Mouse (Mus musculus) embryonic facial prominence, embryonic 10.5 days (tissue): ENCODE data around the gene U2surp. TPM values are rescaled to one million over a fixed set of nuclear protein-coding genes. Genes with fewer than 3 reads are reported as not detected.

Experiments used
- DNase-seq: peaks from one replicate; pipeline ENCODE4 v3.0.0-alpha.2; 2017; ENCODE audit warnings: low spot score
- H3K27ac ChIP-seq: fragments of 300-500 bp; sonication (generic); replicated peaks from 2 replicates; pipeline ENCODE4 v1.5.1; 2016; ENCODE audit warnings: mild to moderate bottlenecking
- H3K27me3 ChIP-seq: fragments of 300-500 bp; sonication (generic); replicated peaks from 2 replicates; pipeline ENCODE4 v1.6.1; 2016; ENCODE audit warnings: low read depth, mild to moderate bottlenecking; ENCODE audit not compliant: poor library complexity, severe bottlenecking
- H3K36me3 ChIP-seq: fragments of 300-500 bp; sonication (generic); replicated peaks from 2 replicates; pipeline ENCODE4 v1.6.1; 2016; ENCODE audit warnings: mild to moderate bottlenecking, moderate library complexity
- H3K4me1 ChIP-seq: fragments of 300-500 bp; sonication (generic); 2 replicates; pipeline ENCODE4 v1.6.1; 2016
- H3K4me3 ChIP-seq: fragments of 300-500 bp; sonication (generic); 2 replicates; pipeline ENCODE4 v1.5.1; 2016; ENCODE audit warnings: mild to moderate bottlenecking, moderate library complexity
- H3K9me3 ChIP-seq: fragments of 300-500 bp; sonication (generic); 2 replicates; pipeline ENCODE4 v1.6.1; 2016; ENCODE audit warnings: mild to moderate bottlenecking
- WGBS: fragments of 180-500 bp; shearing (Covaris S2); methylation state at CpG from one replicate; pipeline ENCODE4 v1.1.7; 2016; 5-methylcytosine and 5-hydroxymethylcytosine counted together
- polyA plus RNA-seq: library from polyadenylated mRNA; unstranded; fragments of >200 nt; fragmentation: Nextera tagmentation; extraction: Ambion mirVana; gene quantifications from 2 replicates; pipeline ENCODE4 v1.2.1, GENCODE M21; 2016

The U2surp gene
- polyA plus RNA-seq, 1 experiment from 2014 or later: 134 TPM

DNA sequence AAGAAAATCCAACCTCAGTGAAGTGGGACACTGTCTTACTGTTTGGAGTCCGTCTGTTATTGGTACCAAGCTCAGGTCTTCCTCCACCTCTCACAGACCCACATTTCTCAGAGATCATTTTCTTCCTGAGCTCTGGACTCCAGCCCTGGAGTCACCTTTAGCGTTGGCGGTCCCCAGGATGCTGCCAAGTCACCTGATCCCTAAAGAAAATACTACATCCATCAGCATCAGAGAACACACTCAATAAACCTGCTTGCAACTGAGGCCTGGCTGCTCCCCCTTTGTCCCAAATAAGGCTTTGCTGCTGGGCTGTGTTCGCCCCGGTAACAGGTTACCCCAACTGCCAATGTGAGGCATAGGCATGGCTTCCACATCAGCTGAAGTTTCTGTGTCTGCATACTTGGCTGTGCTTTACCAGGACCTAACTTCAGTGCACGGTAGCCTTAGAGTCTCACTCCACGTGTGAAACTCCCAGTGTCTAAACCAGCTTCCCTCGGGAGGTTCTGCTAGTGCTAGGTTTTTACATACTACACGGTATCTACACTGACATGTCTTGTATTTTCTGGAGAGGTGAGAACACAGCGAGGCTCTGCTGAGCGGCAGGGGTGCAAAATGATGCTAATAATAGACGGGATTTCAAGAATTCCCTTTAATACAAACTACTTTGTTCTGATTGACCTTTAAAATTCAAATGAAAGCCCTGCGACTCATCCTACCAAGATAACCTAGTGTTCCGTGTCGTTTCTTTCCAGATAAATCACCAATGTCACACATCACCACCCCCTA, 38.0 kb upstream of the U2surp start:
- Histone ChIP-seq H3K27ac (no peak overlapping the region), H3K27me3 (peaks cover 23% of the 10 kb centered on the region; the same call in 1 of the 2 replicates), H3K9me3 (no peaks in the 10 kb centered on the region), H3K36me3 (no peaks in the 10 kb centered on the region), H3K4me3 (no peak overlapping the region), H3K4me1 (0 out of 2 replicates have a peak, but pooled peaks cover 4% of the 10 kb centered on the region)
- WGBS: 82% methylated on average over 15 of the region's 15 CpGs
- DNase-seq: no peak

DNA sequence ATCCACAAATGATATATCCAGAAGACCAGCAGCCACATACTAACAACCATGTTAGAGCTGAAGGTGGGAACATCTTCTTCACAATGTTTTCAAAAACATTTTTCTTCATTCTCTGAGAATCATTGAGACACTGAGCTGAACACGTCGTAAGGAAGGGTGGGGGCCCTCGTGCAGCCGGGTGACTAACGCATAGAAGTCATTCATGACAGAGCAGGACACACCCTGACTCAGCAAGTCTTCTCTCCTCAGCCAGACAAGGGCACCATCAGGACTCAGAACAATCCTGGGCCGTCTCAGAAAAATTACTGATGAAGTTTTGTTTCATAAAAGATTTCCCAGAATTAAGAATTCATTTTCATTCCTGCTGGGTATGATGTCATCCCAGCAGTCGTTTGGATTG, 34.9 kb upstream of the U2surp start:
- 74% methylated on average over 7 of the region's 7 CpGs for WGBS
- Histone ChIP-seq H3K9me3 (no peaks in the 10 kb centered on the region), H3K27me3 (0 out of 2 replicates have a peak, but pooled peaks cover 9% of the 10 kb centered on the region), H3K4me1 (no peaks in the 10 kb centered on the region; the same call in 1 of the 2 replicates), H3K36me3 (no peaks in the 10 kb centered on the region), H3K27ac (no peak overlapping the region), H3K4me3 (no peak overlapping the region)
- no peak for DNase-seq

DNA sequence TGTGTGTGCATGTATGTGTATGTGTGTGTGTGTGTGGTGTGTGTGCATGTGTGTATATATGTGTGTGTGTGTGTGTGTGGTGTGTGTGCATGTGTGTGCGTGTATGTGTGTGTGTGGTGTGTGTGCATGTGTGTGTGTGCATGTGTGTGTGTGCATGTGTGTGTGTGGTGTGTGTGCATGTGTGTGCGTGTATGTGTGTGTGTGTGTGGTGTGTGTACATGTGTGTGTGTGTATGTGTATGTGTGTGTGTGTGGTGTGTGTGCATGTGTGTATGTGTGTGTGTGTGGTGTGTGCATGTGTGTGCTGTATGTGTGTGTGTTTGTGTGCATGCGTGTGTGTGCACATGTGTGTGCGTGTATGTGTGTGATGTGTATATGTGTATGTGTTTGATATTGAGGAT, 32.8 kb upstream of the U2surp start:
- H3K4me3 ChIP-seq: no peak overlapping the region
- no peaks in the 10 kb centered on the region; the same call in 1 of the 2 replicates for H3K4me1 ChIP-seq
- no peak overlapping the region for H3K27ac ChIP-seq
- H3K36me3 ChIP-seq: no peaks in the 10 kb centered on the region
- 91% methylated on average over 4 of the region's 4 CpGs for WGBS
- DNase-seq: no peak
- H3K27me3 ChIP-seq: 0 out of 2 replicates have a peak, but pooled peaks cover 1% of the 10 kb centered on the region
- no peaks in the 10 kb centered on the region for H3K9me3 ChIP-seq

DNA sequence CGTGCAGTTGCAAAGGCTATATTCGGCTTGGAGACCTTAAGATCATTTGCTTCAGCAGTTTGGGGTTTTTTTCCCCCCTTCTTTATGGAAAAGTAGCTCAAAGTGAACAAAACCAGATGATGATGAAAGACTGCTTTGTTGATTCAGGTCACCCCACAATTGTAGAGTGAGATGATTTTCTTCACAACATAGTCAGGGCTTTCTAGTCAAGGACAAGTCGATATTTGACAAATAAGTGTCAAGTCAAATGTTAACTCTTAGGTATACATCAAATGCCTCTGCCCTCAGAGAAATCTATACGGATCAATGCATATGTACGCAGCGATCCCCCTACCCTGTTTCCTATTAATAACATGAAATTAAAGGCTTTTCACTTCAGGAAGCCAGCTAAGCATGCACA, 30.7 kb upstream of the U2surp start:
- Histone ChIP-seq H3K4me3 (no peak overlapping the region), H3K27ac (no peak overlapping the region), H3K27me3 (no peaks in the 10 kb centered on the region), H3K9me3 (no peaks in the 10 kb centered on the region), H3K36me3 (no peaks in the 10 kb centered on the region), H3K4me1 (no peaks in the 10 kb centered on the region; the same call in 1 of the 2 replicates)
- DNase-seq: no peak
- WGBS: 83% methylated on average over 6 of the region's 6 CpGs

DNA sequence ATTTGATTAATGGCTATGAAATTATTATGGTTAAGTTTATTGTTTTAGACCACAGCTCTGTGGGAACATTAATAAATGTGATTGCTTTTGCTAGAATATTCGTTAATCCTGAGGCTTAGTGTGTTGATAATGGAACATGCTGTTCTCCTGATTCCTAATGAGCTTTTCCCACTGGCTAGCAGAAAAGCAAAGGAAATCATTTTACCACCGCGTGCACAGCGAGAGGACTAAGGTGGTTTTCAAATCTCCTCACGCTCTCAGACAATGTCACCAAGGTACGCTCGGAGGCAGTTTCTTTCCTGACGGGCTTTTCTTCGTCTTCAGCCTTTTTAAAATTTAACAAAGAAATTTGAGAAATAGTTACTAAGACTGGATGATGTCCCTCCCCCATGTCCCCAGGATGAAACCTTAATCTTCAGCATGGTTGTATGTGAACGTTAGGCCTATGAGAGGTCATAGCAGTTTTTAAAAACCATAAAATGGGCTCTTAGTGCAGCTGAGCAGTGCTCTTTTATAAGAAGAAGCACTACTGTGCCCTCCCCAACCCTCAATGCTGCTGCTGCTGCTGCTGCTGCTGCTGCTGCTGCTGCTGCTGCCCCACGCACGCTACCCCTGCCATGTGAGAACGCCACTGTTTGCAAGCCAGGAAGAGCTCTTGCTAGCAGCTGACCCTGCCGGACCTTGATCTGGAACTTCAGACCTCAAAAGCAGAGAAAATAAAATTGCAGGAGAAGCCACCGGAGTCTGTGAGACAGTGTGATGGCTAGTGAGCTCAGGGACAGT, 30.0 kb upstream of the U2surp start:
- DNase-seq: no peak
- no peak overlapping the region for H3K27ac ChIP-seq

DNA sequence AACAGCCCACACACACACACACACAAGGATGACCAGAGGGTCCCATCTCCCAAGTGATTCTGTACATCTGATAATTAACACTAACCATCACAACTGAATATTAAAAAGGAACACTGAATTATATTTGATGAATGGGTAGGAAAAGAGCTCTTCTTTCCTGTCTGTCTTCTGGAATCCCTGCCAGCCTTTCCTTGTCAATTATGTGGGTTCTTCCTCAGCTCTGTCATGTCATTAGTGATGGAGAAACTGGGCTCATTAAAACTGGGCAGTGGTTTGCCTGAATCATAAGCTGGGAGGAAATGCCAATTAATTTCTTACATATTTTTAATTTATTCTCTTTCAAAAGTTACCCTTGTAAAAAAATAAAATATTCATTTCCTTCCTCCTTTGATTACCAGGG, 29.4 kb upstream of the U2surp start:
- H3K4me3 ChIP-seq: no peak overlapping the region
- no peaks in the 10 kb centered on the region for H3K9me3 ChIP-seq
- no peaks in the 10 kb centered on the region for H3K36me3 ChIP-seq
- H3K27ac ChIP-seq: no peak overlapping the region
- no peak for DNase-seq
- H3K27me3 ChIP-seq: no peaks in the 10 kb centered on the region
- no peaks in the 10 kb centered on the region; the same call in 1 of the 2 replicates for H3K4me1 ChIP-seq

More for the DNA sequence above, 30.0 kb upstream of the U2surp start:
- Histone ChIP-seq H3K36me3 (no peaks in the 10 kb centered on the region), H3K27me3 (no peaks in the 10 kb centered on the region), H3K9me3 (no peaks in the 10 kb centered on the region), H3K4me1 (no peaks in the 10 kb centered on the region; the same call in 1 of the 2 replicates), H3K4me3 (no peak overlapping the region)
- 78% methylated on average over 15 of the region's 15 CpGs for WGBS

DNA sequence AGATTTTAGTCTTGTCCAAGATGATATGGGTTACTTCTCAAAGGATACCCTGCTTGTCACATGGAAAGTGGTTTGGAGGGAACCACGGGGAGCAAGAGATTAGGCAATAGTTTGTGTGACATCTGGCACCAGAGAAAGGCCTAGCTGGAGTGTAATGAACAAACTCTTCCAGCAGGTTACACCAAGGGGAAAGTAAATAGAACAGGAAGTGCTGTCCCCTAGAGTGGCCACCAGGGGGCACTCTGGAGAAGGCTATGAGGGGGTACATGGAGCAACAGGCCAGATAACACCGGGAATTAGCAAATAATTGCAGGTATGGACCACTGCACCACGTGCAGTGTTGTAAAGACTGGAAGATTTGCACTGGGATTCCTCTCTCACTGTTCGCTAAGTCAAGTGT, 28.7 kb upstream of the U2surp start:
- 57% methylated on average over 4 of the region's 4 CpGs for WGBS
- peak; percentile 59 for DNase-seq
- no peaks in the 10 kb centered on the region for H3K9me3 ChIP-seq

DNA sequence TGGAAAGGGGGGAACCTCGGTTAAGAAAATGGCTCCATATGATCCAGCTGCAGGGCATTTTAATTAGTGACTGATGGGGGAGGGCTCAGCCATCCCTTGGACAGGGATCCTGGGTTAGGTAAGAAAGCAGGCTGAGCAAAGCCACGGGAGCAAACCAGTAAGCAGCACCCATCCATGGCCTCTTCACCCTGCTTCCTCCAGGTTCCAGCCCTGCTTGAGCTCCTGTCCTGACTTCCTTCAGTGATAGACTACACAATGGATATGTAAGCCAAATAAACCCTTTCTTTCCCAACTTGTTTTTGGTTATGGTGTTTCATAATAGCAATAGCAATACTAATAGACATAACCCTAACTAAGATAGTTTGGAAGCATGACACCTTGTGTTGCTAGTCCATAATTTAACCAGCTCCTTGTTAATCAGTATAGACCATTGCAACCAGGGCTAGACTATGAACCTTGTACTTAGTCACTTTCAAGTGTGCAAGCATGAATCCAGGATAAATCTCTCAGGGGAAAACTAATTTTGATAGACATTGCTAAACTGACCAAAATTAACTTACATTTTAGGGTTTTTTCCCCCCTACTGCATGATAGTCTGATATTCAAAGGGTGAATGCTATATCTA, 27.5 kb upstream of the U2surp start:
- DNase-seq: no peak
- H3K4me1 ChIP-seq: no peaks in the 10 kb centered on the region; the same call in 1 of the 2 replicates
- no peaks in the 10 kb centered on the region for H3K27me3 ChIP-seq
- H3K36me3 ChIP-seq: no peaks in the 10 kb centered on the region
- no peaks in the 10 kb centered on the region for H3K9me3 ChIP-seq
- no peak overlapping the region for H3K27ac ChIP-seq
- no peak overlapping the region for H3K4me3 ChIP-seq
- 70% methylated on average over 2 of the region's 2 CpGs for WGBS

More for the DNA sequence above, 28.7 kb upstream of the U2surp start:
- Histone ChIP-seq H3K4me3 (no peak overlapping the region), H3K27me3 (no peaks in the 10 kb centered on the region), H3K27ac (no peak overlapping the region), H3K4me1 (no peaks in the 10 kb centered on the region; the same call in 1 of the 2 replicates), H3K36me3 (no peaks in the 10 kb centered on the region)

DNA sequence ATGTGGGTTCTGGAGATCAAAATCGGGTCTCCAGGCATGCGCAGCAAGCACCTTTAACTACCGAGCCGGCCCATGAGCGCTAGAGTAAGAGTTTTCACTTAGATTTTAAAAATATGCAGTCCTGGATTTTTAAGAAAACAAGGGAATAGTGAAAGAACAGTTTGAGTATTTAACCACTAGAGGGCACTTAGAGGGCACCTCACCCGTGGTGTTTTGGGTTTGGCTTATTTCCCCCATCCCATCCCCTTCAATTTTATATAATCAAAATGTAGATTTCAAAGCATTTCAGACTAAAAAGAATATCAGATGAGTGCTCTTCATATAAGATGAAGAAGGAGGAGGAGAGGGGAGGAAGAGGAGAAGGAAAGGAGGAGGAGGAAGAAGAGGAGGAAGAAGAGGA, 22.0 kb upstream of the U2surp start:
- H3K9me3 ChIP-seq: no peaks in the 10 kb centered on the region
- 48% methylated on average over 6 of the region's 6 CpGs for WGBS
- no peak overlapping the region for H3K27ac ChIP-seq
- H3K4me1 ChIP-seq: no peaks in the 10 kb centered on the region
- H3K4me3 ChIP-seq: no peak overlapping the region
- DNase-seq: no peak
- H3K27me3 ChIP-seq: no peaks in the 10 kb centered on the region
- no peaks in the 10 kb centered on the region for H3K36me3 ChIP-seq

DNA sequence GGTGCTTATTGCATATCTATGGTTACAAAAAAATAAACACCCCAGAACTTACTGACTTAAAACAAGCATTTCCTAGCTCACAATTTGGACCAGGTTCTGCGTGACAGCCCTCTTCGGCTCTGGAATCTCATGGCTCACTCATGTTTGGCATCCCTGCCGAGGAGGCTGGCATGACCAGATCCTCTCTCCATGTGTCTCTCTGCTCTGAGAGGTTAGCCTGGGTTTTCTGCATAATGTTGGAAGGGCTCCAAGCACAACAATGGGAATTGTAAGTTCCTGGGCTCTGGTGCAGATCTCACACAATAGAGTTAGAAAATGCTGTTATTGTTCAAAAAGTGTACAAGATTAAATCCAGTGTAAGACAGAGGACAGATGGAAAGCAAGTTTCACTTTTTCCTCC, 19.3 kb upstream of the U2surp start:
- H3K4me1 ChIP-seq: no peaks in the 10 kb centered on the region
- no peaks in the 10 kb centered on the region for H3K9me3 ChIP-seq
- WGBS: 81% methylated on average over 3 of the region's 3 CpGs
- DNase-seq: no peak
- H3K4me3 ChIP-seq: no peak overlapping the region
- no peaks in the 10 kb centered on the region for H3K27me3 ChIP-seq
- H3K36me3 ChIP-seq: no peaks in the 10 kb centered on the region
- H3K27ac ChIP-seq: no peak overlapping the region

DNA sequence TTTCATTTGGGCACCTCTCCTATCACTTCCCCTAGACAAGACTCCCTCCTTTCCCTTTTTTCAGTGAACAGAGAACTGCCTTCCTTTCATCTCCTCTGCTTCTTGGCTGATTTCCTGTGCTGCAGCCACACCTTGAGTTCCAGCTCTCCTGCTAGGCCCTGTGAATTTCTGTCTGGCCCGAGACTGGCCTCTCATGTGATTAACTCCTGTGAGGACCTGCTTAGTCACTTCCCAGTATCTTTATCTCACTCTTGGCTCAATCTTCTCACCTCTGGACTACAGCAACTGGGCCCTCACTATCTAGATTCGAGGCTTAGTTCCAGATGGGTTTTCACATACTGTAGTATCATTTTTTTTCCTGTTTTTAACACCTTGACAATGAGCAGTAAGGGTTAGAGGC, 15.9 kb upstream of the U2surp start:
- no peak overlapping the region for H3K4me3 ChIP-seq
- H3K36me3 ChIP-seq: no peaks in the 10 kb centered on the region
- no peaks in the 10 kb centered on the region for H3K9me3 ChIP-seq
- DNase-seq: no peak
- no peaks in the 10 kb centered on the region for H3K27me3 ChIP-seq
- no peaks in the 10 kb centered on the region for H3K4me1 ChIP-seq
- 54% methylated on average over 2 of the region's 2 CpGs for WGBS
- H3K27ac ChIP-seq: no peak overlapping the region

DNA sequence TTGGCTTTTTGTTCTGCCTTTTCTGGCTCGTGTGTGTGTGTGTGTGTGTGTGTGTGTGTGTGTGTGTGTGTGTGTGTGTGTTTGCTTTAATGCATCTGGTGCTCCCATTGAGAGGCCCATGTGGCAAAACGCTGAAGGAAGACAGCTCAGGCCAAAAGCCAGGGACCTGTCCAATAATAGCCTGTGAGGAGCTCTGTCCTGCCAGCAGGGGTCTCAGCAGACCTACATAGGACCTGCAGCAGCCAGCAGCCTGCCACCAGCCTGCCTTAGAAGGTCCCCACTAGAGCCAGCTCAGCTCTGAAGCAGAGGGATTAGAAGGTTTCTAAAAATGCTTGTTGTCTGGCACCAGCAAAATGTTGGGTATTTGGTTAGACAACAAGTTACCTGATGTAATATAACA, 14.2 kb upstream of the U2surp start:
- Histone ChIP-seq H3K27ac (no peak overlapping the region), H3K9me3 (no peaks in the 10 kb centered on the region), H3K36me3 (no peaks in the 10 kb centered on the region), H3K4me3 (no peak overlapping the region), H3K27me3 (no peaks in the 10 kb centered on the region), H3K4me1 (peaks cover 3% of the 10 kb centered on the region; the same call in 1 of the 2 replicates)
- 32% methylated on average over 2 of the region's 2 CpGs for WGBS
- DNase-seq: peak; percentile 57
